Mouse (Mus musculus) ovary, postnatal 14 days (tissue): Measurements from ENCODE around the gene Slc7a7.

Experiments used
- DNase-seq: peaks from one replicate; pipeline ENCODE4 v3.0.0; 2022; ENCODE audit warnings: low spot score

Gene Slc7a7

GRCm38 (mm10) chr14:54412629-54413170 lies 4.9 kb downstream of the Slc7a7 start:
- DNase-seq, result peak; percentile 57

- DNase-seq, result no peak
These were observed 5.5 kb downstream of the Slc7a7 start for GRCm38 (mm10) chr14:54412000-54412576.

DNA sequence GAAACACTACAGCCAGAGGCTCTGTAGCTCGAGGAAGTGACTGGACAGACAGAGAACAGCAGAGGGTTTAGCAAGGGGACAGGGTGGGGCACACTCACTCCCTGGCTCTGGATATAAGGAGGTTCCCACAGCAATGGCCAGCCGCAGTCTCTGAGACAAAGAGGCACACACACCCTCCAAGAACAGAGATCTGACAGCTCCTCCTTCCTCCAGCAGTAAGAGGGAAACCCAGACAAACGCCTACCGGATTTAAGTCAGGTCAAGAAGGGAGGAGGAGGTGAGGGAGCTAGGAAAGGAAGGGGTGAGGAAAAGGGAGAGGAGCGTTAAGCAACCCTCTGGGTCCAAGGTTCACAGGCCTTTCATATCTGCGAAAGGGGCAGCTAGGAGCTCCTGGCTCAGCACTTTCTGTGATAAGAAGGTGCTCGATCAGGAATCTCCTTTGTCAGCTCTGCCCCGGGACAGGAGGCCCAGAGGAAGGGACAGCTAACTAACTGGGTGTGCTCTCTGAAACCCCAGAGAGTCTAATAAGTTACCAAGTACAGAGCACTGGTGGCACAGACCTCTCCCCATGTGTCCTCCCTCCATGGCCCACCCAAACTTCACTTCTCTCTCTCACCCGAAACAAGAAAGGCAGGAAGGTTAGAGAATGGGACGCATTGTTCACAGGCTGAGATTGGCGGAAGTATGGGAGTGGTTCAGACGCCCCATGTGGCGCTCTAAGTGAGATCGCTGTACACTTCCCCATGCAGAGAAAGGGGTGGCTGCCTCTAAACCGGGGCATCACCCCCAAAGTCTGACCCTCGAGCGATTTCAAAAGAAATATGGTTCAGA lies 7.4 kb downstream of the Slc7a7 start:
- no peak for DNase-seq

DNA sequence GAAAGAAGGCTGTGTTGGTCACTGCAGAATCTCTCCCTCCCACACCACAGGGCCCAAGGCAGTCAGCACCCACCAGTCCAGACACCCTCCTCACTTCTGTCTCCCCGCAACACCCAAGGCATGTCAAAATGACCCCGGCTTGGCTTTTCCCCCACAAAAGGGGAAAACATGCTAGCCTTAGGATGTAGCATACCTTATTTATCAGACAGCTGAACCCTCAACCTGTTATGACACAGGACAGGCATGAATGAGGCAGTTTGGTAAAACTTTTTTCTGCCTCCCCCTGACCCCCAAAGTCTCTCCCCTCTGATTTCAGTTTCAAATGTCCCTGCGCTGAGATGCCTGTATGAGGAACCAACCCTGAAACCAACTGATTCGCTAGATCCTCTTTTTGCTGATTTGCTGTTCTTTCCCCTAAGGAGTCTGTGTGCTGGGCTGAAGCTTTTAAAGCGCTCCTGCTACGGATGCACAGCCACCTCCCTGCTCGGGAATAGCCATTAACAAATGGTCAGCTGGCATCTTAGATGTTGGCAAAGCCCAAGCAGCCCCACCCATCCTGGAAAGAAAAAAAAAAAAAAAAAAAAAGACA lies 8.4 kb downstream of the Slc7a7 start:
- no peak for DNase-seq

- DNase-seq, result no peak
These were observed 9.1 kb downstream of the Slc7a7 start for GRCm38 (mm10) chr14:54408336-54409056.

DNA sequence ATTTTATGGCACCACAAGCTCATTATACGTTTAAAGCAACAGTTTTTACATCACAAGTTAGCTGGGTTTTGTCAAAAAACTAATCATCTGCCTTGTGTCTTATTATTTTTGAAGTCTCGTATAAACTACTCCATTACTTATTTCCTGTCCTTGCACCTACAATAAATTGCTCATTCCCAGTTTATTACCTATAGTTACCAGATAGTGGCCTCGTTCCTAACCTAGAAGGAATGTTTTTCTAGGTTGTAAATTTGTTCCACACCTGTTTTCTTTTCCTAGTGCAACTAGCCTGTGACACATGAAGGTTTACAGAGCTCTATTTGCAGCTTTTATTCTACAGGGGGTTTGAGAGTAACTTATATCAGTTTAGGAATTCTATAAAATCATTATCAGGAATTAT lies 15.9 kb downstream of the Slc7a7 start:
- DNase-seq, result no peak

DNA sequence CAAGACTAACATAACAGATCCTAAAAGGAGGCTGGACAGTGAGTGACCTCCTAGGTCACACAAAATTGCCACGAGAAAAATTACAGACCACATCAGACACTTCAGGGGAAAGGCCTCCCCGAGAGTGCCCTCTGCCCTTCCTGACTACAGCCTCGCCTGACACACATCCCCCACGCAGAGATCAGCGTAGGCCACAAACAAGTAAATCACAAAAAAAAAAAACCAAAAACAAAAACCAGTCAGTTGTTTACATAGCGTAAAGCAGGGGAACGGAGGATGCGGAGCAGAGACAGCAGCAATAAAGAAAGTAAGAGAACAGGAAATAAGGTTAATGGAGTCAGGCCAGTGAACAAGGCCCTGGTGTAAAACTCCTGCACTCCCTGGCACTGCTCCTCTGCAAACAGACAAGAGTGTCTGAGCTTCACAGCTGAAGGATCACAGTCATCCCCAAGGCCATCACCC lies 18.6 kb downstream of the Slc7a7 start:
- DNase-seq, result no peak

DNA sequence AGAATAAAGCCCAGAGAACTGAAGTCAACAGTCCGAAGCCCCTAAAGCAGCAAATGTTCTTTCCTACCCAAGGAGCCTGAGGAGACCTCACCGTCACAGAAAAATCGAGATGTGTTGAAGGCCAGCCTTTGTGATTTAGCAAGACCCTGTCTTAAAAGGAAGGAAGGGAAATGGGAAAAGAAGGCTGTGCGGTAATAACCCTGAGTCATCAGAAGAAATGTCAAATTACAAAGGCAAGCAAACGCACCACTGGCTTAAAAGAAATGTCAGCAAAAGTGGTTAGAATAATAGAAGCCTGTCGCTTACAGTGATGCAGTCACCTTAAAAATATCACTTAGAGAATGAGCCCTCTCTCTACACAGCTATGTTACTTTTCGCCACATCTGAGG lies 19.1 kb downstream of the Slc7a7 start:
- no peak for DNase-seq

DNA sequence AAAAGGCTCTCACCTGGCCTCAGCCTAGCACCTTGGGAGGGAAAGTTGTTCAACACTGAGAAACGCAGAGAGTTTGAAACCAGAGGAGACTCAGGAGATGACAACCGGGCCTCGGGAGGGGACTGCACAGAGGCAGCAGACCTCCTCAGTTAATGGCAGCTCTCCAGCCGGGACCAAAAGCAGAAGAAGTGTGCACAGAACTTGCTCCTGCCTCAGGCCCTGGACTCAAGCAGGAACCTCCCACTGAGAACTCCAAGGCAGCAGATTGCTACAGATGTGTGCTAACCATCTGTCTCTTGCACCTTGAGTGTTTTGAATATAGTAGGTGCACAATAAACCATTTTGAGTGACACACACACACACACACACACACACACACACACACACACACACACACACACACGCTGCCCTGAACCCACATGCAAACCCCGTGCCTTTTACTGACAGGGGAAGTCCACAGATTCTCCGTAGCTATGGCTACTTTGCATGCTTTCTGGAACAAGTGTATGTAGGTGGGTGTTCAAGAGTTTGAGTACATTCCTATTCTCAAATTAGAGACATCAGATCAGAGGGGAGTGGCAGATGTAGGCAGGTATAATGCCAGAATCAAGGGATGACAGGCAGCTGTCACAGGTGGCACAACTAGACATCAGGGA lies 19.6 kb downstream of the Slc7a7 start:
- no peak for DNase-seq

- no peak for DNase-seq
These were observed 20.9 kb downstream of the Slc7a7 start for GRCm38 (mm10) chr14:54396685-54397084.

- no peak for DNase-seq
These were observed 23.3 kb downstream of the Slc7a7 start for GRCm38 (mm10) chr14:54394309-54394708.

DNA sequence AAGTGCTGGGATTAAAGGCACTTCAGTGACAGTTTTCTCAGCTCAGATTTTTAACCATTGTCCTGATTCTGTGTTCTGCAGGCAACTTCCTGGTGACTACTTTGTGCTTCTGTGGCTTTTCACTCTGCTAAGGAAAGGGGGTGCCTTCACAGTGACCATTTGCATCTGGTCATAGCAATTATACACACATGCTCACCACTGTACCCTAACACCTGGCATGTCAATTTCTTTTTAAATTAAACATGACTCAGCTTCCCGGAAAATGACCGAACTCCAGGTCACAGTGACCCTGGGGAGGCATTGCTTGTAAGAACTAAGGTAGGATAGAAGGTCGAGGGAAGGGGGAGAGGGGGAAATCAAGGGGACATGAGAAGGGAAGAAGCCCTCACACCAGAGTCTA lies 23.8 kb downstream of the Slc7a7 start:
- no peak for DNase-seq

DNA sequence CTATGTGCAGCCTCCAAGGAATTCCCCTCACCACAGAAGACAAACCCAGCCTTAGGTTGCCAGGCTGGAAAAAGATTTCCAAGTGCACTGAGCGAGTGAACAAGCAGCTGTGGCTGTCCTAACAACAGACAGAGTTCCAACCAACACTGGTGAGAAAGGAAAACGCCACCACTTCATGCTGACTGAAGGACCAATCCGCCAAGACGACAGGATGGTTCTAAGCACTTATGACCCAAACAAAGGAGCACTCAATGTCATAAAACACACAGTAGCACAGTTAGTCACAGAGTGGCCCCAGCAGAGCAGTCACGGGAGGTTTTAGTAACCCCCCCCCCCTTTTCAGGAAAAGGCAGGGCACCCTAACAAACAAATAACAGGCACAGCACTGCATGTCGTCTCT lies 26.7 kb downstream of the Slc7a7 start:
- no peak for DNase-seq

DNA sequence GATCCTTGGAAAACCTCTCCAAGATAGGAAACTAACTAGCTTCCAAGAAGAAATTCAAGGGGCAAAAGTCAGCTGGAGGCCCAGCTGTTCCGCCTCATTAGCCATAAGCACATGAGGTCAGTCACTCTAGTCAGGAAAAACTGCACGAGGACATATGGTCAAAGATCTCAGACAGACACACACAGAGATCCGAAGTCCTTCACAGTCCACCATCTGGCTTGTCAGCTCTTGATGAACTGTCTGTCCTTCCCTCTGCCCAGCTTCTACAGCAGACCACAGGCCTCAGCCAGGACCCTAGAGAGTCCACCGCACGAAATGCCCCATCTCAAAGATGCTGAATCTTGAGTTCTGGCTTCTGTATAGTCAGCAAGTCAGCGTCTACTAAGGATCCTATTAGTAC lies 30.0 kb downstream of the Slc7a7 start:
- DNase-seq, result no peak

DNA sequence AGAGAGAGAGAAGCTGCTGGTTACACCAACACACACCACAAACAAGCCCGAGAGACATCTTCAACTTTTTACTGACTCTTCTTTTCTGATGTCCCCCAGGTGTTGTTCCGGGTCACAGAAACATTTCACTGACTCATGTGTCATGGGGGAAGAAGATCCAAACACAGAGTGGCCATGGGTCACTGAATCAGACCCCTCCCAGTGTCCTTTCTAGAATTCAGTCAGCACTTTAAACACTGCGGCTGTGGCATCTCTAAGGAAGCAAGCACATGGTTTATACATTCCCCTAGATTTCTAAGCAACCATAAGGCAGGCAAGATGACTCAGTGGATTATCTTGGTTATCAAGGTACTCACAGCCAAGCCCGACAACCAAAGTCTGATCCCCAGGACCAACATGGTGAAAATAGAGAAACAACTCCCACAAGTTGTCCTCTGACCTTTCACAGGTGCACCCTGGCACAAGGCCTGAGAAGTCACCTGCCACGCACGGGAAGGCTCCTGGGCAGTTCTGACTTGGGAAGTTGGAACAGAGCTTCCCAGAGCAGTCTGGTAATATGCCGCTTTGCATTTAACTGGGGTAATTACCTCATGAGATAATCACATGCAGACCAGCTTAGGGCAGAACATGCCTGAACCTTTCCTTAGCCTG lies 31.5 kb downstream of the Slc7a7 start:
- no peak for DNase-seq

GRCm38 (mm10) chr14:54384396-54384795 lies 33.2 kb downstream of the Slc7a7 start:
- DNase-seq, result no peak

DNA sequence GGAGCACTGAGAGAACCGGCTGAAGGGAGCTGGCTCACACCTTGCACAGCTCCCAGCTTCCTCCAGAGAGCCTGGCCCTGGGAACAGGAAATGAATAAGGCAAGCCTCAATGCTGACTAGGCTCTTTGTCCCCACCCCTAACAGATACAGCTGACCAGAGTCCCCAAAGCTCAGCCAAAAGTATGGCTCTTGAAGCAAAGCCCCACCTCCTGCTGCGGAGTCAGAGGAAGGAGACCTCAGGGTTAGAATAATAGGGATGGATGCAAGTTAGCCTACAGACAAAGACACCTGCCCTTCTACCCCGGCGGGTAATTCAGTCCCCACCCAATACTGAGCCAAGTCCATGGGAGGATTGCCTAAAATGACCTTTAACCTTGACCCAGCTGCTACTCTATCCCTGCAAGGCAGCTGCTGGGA lies 34.2 kb downstream of the Slc7a7 start:
- DNase-seq, result no peak

GRCm38 (mm10) chr14:54382641-54383040 lies 34.9 kb downstream of the Slc7a7 start:
- no peak for DNase-seq

DNA sequence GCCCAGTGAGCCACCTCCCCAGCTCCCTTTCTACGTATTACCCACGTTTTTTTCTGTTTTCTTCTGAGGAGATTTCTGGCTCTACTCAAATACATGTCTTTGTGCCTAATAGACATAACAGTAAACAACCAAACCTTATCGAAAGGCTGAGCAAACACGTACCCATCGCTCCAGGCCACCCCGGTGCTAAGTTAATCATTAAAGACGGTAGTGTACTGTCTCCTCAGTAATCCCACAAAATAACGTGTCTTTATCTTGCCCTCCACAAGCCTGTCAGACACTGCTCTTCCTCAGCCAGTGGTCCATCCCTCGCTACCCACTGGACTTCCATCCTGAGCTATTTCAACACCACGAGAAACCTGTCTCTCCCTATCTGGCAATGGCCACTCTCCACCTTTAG lies 35.8 kb downstream of the Slc7a7 start:
- DNase-seq, result no peak

- DNase-seq, result no peak
These were observed 37.0 kb downstream of the Slc7a7 start for GRCm38 (mm10) chr14:54380616-54381015.

DNA sequence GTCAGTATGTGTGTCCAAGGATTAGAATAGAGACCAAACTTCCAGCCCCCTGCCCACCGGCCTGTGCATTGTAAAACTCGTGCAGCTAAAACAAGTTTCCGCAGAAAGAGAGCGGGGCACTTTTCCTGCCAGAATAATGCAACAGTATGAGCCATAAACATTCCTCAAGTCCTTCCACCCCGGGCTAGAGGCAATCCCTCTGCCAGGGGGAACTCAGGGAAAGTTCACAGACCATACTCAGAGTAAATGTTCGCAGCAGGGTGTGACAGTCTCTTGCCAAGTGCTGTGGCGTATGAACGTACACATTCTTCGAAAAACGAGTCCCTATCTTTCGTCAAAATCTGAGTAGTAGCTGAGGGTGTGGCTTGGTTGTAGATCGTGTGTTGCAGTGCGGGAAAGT lies 38.0 kb downstream of the Slc7a7 start:
- DNase-seq, result no peak
